Mouse (Mus musculus) adrenal gland, postnatal 10 days (tissue): ENCODE results near the gene Vrk1. TPM values are rescaled to one million over a fixed set of nuclear protein-coding genes. Genes with fewer than 3 reads are reported as not detected.

Experiments used
- DNase-seq: peaks from one replicate; pipeline ENCODE4 v3.0.0; 2021; ENCODE audit warnings: mixed read lengths
- long read RNA-seq, 2 experiments: library from polyadenylated mRNA; stranded (forward); transcript quantifications; one replicate each; pipeline ENCODE4 v2.0.0; 2021
- total RNA-seq, 2 experiments: library from RNA; stranded (reverse); gene quantifications; 2 replicates each; pipeline ENCODE4 v1.2.3; 2021

The Vrk1 gene
- total RNA-seq: 10 to 100 TPM; 23.3 to 25.1 TPM
- long read RNA-seq, experiment 1, transcript Vrk1-202 (13 exons, 1,509 nt): major isoform, 17 of 32 reads
- long read RNA-seq, experiment 1, partial matches to known transcripts: 5 of 32 reads
- long read RNA-seq, experiment 1, other reads (novel, unspliced or antisense): 4 of 32 reads
- long read RNA-seq, experiment 2, transcript Vrk1-203 (14 exons, 3,711 nt): minor isoform, 6 of 26 reads
- long read RNA-seq, experiment 2, transcript Vrk1-202 (13 exons, 1,509 nt): major isoform, 10 of 26 reads
- long read RNA-seq, experiment 2, partial matches to known transcripts: 4 of 26 reads
- long read RNA-seq, experiment 2, other reads (novel, unspliced or antisense): 6 of 26 reads

DNA sequence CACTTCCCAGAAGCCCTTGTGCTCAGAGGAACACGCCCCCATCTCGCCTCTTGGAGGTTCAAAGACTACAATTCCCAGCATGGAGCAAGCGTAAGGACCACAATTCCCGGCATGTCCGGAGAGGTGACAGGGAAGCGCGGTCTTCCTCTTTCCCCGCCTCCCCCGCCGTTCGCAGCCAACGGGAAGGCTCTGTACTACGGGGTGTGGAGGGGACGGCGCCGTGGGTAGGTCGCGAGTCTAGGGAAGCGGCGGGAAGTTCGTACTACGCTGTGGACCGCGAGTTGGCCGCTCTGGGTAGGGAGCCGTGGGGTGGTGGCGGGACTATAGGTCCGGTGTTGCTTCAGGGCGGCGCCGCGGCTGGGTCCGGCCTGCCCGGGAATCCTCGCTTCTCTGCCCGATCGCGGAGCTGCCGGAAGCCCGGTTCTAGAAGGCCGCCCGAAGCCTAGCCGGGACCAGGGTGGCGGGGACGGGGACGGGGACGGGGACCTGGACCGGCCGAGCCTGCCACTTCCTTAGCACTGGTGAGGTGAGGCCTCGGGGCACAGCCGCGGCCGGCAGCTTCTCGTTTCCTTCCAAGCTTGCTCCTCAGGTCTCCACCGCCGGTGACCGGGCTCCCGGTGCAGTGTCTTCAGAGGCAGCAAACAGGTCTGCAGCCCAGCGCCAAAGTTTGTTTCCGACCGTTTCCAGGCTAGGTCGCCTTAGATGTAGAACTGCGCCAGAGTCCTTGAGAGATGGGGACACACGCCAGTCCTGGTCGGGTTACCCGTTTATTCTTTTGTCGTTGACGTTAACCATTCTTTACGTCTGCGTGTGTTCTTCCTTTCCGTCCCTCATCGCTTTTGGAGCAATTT lies at the start of gene Vrk1:
Gene Vrk1, plus strand, starts transcription at position 164 of the 851 bp plus-strand sequence.
- peak; percentile 96 for DNase-seq

DNA sequence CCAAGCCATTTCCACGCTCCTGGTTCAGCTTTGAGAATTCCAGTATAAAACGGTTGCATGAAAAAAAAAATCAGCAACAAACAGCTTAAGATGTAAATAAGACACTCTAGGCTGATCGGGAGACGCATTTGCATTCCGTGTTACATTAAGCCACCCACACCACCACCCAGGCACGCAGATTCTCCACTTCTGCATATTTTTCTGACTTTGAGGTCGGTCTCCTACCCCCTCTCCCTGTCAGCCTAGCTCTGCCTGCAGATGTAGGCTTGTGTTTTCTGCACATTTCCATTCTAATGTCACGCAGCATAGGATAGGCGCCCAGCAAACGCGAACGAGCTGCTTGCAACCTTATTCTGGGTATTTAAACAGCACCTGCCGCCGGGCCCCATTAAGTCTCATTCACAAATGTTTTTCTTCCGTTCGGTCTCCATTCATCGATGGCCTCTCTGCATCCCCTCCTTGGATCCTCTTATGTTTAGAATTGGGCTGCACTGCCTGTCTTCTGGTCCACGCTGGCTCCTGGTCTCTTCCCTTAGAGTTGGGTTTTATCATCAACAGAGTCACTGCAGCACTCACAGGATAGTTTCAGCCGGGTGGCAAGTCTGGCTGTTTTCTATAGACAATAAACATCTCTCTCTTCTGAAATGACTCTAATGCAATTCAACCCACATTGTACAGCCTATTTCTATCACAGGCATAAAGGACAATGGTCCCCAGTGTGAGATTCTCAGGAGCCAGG lies 49.3 kb upstream of the Vrk1 start:
- no peak for DNase-seq

GRCm38 (mm10) chr12:105961667-105962066 lies 48.4 kb upstream of the Vrk1 start:
- no peak for DNase-seq

DNA sequence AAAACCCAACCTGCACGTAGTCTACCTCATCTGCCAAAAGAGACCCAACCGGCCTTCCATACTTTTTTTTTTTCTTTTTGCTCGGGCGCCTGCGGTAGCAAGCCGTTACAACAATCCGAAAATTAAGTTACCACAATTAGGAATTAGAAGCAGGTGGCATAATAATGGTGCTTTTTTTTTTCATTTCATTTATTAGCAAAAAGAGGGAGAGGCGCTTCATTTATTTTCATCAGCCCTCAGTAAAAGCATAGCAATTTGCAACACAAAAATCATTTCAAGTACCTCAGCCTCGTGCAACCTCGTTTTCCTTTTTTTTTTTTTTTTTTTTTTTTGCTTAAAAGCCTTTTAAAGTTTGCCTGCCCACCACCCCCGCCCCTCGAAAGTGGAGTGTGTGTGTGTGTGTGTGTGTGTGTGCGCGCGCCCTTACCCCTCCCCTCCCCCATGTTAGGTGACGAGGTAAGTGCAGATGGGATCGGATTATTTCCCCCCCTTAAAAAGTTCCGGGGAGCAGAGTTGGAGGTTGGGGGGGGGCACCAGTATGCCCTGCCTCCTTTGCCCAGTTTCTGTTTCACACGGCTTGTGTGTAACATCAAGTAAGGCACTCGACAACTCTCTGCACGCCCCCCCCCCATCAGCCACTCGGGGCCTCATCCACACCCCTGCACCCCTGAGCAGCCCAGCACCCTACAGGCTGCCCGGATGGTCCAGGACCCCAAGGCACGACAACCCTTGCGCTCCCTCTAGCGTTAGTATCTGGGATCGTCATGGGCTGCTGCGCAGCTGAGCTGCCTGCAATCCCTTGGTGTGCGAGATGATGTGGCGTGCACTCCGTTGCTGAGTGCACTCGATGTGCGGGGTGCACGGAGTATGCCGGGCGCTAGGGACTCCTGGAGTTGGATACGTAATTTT lies 47.7 kb upstream of the Vrk1 start:
- peak; percentile 96 for DNase-seq

GRCm38 (mm10) chr12:105963012-105963572 lies 46.9 kb upstream of the Vrk1 start:
- DNase-seq: peak; percentile 47

- no peak for DNase-seq
Observed at GRCm38 (mm10) chr12:105966887-105967637, 43.0 kb upstream of the Vrk1 start.

DNA sequence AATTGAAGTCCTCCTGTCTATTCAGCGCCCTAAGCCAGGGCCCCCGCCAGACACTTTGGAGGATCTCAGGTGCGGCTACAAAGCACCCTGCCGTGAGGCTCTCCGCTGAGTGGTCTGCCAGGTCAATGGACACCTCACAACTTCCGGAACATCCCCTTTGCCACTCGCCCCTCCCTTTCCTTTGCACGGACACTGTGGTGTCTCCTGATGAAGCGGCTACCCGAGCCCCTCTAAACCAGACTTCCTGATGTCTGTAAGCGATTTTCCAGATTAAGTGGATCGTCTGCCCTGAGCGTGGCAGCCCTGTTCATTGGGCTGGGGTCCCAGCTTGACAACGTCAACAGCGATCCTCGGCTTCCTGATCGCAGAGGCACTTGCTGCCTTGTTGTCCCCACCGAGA lies 42.2 kb upstream of the Vrk1 start:
- DNase-seq: no peak

DNA sequence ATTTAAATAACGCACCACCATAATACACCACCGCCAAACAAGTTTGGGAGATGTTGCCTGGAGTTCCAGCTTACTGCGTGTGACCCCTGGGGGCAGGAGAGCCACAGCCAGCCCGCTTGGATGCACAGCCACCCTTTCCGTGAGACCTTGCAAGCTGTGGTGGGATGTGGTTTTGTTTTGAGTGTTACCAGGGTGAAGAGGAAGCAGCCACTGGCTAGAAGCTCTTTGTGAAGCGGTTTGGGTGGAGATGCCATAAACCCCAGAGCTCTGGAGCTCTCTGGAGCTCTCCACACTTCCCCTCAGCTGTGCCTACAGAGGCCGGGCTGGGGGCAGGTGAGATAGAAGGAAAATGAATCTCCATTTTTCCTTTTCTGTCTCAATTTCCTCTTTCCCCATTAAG lies 38.8 kb upstream of the Vrk1 start:
- no peak for DNase-seq

- no peak for DNase-seq
Observed at GRCm38 (mm10) chr12:105972673-105973072, 37.4 kb upstream of the Vrk1 start.

- no peak for DNase-seq
Observed at GRCm38 (mm10) chr12:105973691-105974090, 36.3 kb upstream of the Vrk1 start.

DNA sequence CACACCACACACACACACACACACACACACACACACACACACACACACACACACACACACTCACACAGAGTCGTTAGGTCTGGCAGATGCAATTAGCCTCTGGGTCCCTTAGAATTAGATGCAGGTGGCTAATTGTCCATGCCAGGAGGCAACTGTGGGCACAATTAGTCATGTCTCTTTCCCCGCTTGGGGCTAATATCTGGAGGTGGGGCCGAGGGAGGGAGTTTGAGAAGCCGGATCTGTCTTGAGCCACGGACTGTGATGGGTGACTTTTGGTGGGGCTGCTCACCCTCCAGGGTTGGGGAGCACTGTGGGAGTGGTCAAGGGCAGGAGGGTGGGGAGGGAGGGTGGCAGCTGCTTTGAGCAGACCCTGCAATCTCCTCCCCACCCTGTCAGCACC lies 35.9 kb upstream of the Vrk1 start:
- no peak for DNase-seq

DNA sequence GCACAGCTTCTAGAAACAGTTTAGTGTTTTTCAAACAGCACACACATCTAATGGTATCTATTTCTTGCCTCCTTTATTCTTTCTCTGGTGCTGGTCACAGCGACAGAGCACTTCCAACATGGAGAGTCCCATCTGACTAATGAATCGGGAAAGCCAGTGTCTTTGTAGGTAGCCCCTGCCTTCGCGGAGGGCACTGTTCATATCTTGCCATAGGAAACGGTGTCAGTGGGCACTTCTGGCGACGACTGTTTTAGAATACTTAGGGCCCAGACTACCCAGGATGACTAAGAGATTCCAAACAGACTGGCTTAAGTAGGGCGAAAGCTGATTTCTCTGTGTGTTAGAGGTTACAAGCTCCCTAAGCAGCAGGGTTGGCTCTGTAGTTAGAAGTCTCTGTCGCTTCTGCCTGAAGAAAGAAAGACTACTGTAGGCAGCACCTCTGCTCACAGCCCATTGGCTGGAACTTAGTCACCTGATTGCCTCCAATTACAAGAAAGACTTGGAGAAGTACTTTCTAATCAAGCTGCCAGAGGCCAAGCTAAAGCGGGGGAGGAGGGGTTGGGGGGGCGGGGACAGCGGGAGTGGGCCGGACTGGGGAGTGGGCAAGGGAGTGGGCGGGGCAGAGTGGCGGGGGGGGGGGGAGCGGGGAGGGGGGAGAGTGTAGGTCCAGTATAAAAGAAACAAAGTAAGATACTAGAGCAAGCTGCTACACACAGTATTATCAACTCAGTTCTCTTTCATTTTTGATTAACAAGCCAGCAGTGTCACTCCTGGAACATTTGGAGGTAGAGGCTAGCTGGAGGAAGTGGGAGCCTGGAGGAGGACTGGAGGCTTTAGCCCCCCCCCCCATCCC lies 28.7 kb upstream of the Vrk1 start:
- DNase-seq: peak; percentile 63

DNA sequence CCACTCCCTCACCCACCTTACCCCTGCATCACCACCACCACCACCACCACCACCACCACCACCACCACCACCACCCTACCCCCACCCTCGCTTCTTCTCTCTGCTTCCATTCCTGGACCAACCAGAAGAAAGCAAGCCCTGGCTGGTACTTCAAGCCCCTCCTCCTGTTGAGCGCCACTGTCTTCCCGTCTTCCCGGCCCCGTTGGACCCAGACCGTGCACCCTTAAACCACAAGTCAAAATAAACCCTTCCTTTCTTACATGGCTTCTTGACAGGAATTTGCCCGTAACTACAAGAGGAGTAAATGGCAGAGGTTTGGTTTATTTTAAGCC lies 28.1 kb upstream of the Vrk1 start:
- no peak for DNase-seq

DNA sequence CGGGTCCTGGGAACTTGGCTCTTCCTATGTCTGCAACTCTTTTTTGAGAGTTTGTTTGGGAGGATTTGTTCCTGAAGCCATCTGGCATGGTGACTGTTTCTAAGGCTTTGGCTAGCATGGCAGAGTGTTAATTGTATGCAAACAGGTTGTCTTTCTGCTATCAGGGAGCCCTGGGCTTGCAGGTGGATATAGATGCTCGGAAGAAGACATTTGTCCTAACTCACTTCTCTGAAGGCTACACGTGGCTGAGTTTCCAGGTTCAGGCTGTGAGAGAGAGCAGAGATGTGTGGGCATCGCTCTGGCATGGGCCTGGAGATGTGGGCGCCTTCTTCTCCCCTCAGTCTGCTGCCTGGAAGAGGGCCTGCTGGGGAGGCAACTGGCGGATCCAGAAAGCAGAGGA lies 27.4 kb upstream of the Vrk1 start:
- DNase-seq: no peak

DNA sequence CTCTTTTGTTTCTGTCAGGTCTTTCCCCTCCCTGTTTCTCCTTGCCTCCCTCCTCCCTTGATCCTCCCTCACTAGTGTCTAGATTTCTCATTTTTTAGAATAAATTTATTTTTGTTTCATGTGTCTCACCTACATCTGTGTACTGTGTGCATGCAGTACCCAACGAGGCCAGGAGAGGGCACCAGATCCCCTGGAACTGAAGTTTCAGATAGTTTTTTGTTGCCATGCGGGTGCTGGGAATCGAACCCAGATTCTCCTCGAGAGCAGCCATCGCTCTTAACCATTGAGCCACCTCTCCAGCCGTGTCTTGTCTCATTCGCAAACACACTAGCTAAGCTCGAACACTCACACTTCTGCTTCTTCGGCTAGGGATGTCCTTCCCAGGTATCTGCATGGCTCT lies 26.5 kb upstream of the Vrk1 start:
- no peak for DNase-seq

- DNase-seq: no peak
Observed at GRCm38 (mm10) chr12:105988434-105988833, 21.6 kb upstream of the Vrk1 start.

- peak; percentile 51 for DNase-seq
Observed at GRCm38 (mm10) chr12:105992756-105993155, 17.3 kb upstream of the Vrk1 start.

DNA sequence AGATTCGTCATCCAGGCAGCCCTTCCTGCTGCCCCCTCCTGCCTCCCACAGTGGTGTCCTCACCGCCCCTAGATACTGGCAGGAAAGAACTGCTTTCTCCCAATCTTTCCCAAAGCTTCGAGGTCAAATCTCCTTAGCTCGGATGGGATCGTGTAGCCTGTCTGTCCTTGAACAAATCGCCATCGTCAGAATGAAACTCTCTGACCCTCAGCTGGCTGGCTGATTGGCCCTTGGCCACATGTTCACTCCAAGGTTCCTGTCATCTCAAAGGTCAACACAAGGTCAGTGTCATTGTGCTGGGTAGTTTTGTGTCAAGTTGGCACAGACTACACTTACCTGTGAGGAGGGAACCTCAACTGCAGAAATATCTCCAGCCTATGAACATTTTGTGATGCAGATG lies 16.7 kb upstream of the Vrk1 start:
- DNase-seq: peak; percentile 59

DNA sequence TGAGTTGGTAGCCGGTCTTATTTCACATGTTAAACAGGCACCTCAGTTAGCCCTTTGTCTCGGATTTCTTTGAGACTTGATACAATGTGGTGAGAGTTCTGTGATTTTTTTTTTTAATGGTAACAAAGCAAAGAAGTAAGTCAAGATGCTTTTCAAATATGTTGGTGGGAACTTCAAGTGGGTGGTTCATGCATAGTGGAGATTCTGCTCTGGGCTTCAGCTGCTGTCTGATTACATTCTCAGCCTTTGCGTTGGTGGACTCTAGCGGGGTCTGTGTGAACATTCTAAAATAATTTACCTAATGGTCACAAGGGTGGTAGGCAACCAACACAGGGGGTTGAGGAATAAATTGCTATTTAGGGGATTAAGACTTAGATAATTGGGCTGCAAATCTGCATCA lies 14.1 kb upstream of the Vrk1 start:
- no peak for DNase-seq
